Mouse (Mus musculus) cerebellum, adult 18-20 months (tissue): ENCODE data around the gene Smarcd1.
A peak's percentile ranks its signal among the peaks of the same experiment; 100 is the strongest.

Experiments
- DNase-seq, 2 experiments: peaks; one replicate each; pipeline ENCODE4 v3.0.0; 2021

The Smarcd1 gene

DNA sequence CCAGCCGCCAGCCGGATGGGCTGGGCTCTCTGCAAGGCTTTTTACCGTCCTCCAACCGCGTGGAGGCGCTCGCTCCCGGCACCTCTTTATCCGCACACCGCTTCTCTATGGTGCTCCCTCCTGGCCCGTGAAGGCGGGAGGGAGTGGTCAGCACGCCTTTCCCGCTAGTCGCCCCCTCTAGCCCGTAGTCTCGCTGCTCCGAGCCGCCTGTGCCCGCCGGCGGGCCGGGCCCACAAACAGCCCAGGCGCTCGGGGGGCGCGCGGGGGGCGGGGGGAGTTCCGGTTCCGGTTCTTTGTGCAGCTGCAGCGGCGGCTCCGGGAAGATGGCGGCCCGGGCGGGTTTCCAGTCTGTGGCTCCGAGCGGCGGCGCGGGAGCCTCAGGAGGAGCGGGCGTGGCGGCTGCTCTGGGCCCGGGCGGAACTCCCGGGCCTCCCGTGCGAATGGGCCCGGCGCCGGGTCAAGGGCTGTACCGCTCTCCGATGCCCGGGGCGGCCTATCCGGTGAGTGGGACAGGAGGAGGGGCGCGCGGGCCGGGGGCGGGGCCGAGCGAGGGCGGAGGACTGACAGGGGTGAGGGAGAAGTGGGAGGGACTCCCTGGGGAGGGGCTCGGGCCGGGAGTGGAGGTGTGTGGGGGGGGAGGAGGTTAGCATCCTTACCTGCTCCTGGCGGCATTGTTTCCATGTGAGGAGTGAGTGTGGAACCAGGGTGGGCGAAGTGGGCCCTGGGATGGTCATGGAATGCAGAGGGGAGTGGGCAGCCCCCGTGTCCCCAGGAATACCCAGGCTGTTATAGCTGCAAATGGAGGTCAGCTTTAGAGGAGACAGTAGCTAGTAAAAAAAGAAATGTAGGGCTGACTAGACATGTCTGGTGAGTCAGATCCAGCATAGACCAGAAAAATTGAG lies at the start of gene Smarcd1:
Smarcd1 (plus strand) TSS at position 131 of the 902 bp plus-strand sequence.
- DNase-seq: peak; percentile 94 to 98

DNA sequence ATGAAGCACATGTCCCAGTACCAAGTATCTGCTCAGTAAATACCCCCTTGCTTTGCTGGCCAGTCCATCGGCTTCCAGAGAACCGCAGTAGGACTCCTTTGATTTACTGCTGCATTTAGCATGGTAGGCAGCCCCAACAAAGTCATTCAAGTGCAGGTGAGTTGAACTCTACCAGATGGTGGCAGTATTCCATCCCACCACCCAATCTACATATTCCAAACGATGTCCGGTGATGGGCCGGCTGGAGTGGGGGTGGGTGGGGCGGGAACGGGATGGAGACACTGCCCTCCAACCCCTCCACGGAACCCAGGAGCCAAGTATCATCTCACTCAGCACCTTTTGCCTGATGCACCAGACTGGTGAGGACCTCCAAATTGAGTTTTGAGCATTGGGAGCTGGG lies 48.6 kb upstream of the Smarcd1 start:
- no peak for DNase-seq

DNA sequence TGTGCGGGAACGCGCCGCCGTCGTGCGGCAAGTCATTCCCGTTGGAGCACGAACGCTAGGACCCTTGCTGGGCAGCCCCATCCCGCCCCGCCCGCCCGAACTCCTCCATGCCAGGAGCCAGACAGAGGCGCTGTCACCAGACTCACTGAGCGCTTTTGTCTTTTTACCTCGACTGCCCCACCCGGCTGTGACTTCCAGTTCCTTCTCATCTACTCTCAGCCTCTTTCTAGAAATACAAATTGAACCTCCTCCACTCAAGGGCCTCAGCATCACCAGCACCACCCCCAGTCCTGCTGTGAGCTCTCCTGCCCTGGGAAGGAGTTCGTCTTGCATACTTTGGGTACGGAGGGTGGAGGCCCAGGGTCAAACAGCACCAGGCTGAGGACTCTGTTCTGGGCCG lies 48.1 kb upstream of the Smarcd1 start:
- DNase-seq: no peak

DNA sequence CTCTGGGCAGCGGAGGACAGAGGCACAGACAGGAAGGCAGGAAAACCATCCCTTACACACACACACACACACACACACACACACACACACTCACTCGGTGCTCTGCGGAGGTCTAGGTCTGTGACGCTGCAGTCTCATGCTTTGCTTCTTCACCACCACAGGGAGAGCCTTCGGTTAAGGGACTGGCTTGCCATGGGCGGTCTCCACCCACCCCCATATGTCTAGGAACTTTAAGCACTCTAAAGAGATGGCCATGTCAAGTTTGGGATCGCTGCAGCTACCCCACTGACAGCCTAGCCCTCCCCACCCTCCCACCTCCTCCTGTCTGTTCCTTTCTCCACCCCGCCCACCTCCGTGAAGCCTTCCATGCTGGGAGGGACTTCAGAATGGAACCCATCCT lies 46.0 kb upstream of the Smarcd1 start:
- no peak for DNase-seq

DNA sequence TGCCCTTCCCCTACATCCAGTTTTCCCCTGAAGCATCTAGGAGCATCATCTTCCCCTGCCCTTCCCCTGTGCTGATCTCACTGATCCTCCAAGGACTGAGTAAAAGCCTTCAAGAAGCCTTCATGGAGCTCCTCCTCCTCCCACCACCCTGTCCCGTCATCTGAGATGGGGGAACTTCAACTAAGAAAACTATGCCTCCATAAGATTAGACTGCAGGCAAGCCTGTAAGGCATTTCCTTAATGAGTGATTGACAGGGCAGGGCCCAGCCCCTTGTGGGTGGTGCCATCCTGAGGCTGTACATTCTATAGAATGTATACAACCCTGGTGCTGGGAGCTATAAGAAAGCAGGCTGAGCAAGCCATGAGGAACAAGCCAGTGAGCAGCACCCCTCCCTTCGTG lies 43.5 kb upstream of the Smarcd1 start:
- no peak for DNase-seq

DNA sequence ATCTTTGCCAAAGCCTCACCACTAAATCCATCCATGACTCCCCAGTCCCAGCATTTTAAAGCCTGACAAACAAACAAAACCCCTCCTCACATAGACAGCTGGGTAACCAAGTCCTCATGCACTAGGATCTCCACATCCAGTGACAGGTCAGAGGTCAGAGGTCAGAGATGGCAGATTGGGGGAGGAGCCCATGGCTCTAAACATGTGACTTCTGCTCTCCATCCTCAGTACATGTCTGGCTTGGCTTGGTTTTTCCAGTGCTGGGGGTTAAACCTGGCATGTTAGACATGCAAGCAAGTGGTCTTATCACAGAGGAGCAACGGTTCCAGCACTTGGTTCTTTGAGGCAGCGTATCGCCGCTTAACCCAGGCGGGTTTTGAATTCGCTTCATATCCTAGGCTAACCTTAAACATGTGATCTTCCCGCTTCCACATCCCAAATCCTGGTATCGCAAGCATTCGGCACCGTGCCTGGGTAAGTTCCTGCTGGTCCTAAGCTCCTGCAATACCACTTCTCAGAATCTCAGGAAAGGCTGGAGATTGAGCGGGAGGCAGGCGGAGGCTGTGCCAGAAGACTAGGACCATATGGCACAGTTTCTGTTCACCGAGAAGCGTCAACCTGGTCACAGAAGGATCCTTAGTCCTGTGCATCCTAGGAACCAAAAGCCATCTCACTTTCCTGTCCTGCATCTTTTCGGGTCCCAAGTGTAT lies 40.7 kb upstream of the Smarcd1 start:
- peak; percentile 74 to 83 for DNase-seq

DNA sequence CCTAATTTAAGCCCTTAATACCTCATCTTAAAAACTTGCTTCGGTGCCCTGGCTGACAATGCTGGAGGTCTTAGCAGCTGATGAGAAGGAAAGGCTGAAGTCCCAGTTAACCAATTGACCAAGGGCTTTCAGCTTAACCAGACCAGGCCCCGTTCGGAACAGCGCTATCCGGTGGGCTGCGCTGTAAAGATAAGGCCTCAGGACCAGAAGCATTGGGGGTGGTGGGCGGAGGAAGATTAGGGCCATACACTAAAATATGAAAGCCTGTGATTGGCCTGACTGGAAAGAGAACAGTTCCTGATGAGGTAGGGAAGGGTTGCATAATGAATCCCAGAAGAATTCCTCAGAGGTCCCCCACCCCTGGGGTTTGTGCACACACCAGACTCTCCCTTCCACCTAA lies 39.6 kb upstream of the Smarcd1 start:
- no peak for DNase-seq

DNA sequence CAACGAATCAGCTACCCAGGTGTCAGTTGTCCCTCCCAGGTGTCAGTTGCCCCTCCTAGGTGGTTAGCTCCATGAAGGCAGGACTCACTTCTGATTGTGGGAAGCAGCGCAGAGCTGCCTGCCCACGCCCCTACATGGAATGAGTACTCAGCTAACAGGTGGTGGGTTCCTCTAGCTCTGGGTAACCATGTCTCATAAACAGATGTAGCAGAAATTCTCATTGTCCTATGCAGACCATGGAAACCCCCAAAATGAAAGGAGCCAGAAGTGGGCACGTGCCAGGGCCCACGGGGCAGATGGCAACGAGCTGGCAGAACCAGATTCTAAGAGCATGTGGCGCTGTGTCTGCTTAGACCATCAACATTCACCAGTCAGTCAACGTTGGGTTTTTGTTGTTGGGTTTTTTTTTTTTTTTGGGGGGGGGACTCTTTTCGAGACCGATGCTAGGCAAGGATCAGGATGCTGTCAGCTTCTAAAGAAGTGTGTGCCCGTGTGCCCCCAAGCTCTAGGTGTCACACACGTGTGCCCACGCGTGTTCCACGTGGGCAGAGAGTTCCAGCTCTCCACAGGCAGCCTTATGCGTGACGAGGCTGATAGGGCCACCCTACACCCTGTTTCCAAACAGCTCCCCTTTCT lies 37.8 kb upstream of the Smarcd1 start:
- DNase-seq: peak in 1 of 2 experiments; percentile 34

DNA sequence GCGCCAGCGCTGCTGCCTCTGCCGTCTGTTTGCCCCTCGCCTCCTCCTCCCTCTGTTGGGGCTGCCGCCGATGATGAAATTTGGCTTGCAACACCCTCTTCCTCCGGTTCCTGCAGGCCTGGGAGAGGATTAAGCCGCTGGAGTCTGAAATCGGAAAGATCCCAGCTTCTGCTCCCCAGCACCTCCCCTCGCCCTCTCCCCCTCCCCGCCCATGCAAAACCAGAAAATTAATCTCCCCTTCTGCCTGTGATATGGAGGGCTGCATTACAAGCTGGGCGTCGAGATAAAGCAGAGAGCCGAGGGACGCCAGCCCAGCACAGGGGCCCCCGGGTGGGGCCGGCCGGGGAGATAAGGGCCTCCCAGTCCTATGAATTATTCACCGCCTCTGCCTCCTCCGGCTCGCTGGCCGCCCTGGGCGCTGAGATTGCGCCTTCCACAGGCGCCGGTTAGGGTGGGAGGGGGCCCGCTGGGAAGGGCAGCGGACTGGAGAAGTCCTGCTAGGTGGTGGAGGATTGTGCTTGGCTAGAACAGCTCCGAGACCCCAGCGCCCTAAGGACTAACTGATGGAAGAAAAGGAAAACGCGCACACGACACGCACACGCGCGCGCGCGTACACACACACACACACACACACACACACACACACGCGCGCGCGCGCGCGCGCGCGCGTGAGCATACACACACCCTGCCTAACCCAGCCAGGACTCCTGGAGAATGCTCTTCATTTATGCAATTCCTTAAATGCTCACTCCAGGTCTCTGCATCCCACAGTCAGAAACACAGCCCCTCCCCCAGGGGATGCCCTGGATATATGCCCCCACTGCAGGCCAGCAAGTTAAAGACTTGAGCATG lies 37.1 kb upstream of the Smarcd1 start:
- peak; percentile 63 to 69 for DNase-seq

DNA sequence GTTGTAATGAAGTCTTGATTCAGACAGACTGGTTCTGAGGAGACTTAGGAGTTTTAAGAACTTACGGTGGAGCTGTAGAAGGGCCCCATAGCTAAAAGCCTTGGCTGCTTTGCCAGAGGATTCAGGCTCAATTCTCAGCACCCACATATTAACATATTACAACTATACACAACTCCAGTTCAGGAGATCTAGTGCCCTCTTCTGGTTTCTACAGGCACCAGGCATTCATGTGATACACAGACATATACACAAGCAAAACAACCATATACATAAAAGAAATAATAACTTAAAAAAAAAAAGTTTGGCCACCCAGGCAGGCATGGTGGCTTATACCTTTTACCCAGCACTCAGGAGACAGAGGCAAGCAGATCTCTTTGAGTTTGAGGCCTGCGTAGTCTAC lies 34.4 kb upstream of the Smarcd1 start:
- no peak for DNase-seq

DNA sequence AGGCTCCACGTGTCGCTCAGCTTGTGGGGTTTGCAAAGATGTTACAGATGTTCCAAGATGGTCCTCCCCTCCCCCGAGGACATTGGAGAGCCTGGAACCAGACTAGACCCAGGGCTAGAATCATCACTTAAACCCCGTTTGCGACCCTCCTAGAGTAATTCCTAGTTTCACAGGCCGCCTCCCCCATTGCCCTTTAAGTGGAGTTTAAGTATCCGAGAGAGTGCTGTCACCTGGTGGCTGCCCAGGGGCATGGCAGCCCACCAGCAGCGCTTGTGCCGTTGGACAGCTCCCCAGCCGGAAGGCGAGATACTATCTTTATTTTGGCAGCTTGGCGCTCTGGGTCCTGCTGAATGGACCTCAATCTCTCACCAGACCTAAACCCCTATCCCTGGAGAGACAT lies 33.0 kb upstream of the Smarcd1 start:
- peak; percentile 85 to 88 for DNase-seq

DNA sequence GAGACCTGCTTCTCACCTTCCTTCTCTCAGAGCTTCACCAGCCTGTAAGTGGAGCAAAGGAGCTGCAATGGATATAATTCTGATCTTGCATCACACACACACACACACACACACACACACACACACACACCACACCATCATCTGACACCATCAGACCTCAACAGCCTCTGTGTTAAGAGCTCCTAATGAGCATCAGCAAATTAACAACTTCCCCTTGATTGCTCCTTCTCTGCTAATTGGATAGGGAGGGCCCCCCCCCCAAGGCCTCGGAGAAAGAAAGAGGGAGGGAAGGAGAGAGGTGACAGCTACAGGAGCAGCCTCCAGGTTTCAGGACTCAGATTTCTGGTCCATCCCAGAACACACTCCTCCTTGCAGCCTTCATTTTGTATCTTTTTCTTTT lies 32.5 kb upstream of the Smarcd1 start:
- no peak for DNase-seq

DNA sequence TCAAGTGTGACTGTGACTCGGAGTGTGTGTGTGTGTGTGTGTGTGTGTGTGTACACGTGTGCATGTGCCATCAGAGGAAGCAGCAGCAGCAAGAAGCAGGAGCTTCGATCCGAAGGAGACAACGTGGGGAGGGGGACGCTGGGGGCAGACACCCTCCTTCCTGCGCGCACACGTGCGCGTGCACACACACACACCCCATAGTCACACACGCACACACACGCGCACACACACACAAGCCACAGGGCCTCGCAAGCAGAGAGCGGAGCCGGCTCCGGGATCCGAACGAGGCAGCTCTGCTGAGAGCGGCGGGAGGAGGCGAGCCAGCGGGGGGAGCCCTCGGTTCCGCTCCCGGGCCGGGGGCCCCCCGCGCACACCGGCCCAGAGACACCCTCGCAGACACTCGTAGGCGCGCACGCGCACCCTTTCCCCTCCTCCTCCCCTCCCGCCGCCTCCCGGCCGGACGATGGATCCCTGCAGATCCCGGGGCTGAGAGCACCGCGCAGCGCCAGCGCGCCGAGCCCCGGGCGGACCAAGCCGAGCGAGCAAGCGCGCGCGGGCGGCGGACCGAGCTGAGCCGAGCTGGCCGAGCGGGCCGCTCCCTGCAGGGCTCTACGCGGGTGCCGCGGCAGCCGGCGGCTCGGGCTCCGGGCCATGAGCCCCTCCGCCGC lies 31.6 kb upstream of the Smarcd1 start, which contains the start of gene Asic1:
Asic1 (plus strand) TSS at position 215 of the 668 bp plus-strand sequence.
- DNase-seq: peak; percentile 84 to 87

DNA sequence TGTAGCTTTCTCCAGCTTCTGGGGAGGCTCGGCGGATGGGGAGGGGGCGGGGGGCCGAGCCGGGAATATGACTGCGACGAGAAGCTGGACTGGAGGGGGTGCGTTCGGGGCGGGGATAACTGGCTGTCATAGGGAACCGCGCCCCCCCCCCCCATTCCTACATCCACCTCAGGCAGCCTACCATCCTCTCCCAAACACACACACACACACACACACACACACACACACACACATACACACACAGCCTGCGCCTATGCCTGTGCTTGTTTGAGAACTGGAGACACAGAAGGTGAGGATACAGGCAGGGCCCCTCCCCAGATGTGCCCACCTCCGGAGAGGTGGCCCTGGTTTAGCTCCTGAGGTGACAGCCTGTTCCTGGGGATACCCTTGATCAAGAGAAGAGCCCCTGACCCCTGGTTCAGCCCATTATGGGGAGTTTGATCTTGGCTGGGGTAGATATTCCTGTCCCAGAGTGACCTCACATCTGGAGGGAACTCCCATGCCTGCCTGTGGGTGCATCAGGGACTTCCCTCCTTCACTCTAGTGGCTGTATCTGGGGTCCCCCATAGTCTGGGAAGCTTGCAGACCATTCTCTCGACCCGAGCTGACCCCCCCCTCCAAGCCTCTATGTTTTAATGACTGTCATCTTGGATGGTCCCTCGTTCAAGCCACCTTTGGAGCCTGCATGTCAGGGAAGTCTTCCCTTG lies 30.8 kb upstream of the Smarcd1 start:
- DNase-seq: peak in 1 of 2 experiments; percentile 48

DNA sequence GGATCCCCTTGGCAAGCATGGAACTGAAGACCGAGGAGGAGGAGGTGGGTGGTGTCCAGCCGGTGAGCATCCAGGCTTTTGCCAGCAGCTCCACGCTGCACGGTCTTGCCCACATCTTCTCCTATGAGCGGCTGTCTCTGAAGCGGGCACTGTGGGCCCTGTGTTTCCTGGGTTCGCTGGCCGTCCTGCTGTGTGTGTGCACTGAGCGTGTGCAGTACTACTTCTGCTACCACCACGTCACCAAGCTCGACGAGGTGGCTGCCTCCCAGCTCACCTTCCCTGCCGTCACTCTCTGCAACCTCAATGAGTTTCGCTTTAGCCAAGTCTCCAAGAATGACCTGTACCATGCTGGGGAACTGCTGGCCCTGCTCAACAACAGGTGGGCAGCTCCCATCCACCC lies 30.1 kb upstream of the Smarcd1 start:
- DNase-seq: peak; percentile 45 to 54

DNA sequence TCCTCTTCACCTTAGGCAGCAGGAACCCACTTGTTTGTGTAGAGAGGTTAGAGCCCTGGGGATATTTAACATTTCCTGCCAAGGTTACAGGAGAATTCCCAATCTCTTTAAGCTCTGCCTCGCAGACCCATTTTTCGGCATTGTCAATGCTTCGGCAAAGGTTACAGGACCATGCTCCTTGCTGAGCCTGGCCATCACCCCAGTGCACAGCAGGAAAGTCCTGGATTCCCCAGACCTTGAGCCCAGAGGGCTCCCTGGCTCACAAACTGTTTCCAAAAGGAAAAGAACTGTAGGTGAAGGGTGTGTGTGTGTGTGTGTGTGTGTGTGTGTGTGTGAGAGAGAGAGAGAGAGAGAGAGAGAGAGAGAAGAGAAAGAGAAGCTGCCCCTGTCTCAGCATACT lies 27.1 kb upstream of the Smarcd1 start:
- DNase-seq: peak; percentile 55 to 60

DNA sequence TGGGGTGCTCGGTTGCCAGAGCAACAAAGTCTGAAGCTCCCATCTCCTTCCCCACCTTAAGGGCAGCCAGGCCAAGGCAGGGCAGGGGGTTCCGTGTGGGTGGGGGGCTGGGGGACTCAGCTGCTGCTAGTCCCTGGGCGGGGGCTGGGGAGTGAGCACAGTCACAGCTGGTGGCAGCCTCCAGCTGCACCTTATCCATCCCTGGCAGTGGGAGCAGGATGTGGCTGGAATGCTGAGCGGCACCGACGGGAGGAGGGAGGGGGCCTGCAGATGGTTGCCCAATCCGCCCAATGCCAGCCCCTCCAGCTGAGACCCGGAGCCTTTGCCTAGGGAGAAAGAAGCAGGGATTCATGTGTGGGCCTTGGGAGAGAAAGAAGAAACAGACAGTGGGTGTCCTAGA lies 24.8 kb upstream of the Smarcd1 start:
- no peak for DNase-seq

DNA sequence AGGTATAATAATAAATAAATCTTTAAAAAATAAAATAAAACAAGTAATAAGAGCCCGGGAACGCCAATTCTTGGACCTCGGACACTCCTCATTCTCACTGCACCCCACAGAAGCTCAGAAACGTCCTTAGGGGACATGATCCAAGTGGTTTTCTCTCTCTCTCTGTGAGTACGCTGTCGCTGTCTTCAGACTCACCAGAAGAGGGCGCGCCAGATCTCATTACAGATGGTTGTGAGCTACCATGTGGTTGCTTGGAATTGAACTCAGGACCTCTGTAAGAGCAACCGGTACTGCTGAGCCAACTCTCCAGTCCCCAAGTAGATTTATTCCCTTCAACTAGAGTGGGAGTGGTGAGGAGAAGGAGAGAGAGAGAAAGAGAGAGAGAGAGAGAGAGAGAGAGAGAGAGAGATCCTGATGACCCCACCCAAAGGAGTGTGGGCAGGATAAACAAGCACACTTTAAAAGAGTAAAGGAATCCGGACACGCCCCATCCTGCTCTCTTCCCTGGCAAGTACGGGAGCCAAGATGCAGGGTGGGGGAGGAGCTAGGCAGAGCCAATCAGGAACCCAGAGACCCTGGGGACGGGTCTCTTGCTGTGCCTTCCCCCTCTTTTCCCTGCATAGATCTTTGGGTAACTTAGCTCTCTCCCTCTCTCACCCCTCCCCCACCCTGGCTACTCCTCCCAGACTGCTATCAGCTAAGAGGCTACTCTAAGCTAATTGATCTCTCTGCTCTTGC lies 23.7 kb upstream of the Smarcd1 start:
- peak; percentile 52 to 65 for DNase-seq

DNA sequence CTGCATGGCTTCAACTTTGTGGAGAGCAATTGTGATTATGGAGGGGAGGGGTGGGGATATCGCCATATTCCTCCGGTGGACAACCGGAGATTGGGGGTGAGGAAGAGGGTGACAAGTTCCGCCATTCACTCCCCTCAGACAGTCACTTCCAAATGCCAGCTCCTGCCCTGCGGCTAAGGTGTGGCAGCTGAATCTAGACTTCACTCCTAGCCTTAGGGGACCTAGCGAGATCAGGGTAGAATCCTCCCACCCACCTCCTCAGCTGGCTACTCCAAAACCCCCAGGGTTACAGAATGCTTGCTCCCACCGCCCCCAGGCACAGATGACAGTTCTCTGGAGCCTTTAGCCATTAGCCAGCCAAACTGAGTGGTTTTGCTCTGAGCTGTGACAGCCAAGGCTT lies 22.9 kb upstream of the Smarcd1 start:
- no peak for DNase-seq

DNA sequence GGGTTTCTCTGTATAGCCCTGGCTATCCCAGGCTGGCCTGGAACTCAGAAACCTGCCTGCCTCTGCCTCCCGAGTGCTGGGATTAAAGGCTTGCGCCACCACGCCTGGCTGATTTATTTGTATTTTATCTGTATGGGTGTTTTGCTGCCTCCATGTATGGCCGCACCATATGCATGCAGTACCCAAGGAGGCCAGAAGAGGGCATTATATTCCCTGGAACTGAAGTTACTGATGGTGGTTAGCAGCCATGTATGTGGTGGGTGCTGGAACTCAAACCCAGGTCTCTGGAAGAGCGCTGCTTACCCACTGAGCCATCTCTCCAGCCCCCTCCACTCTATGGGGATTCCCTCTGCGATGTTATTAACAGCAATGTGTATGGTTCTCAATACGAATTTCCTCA lies 19.0 kb upstream of the Smarcd1 start:
- peak in 1 of 2 experiments; percentile 40 for DNase-seq

DNA sequence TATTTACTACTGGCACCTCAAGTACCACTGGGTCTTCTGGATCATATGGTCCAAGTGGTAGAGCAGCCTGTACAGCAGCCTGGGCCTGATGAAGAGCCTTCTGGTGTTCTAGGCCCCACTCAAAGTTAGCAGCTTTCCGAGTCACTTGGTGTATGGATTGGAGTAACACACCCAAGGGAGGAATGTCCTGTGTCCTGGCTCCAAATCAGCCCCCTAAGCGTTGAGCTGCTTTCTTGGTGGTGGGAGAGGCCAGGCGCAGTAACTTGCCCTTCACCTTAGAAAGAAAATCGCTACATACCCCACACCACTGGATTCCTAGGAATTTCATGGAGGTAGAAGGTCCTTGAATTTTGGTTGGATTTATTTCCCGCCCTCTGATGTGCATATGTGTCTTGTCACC lies 17.8 kb upstream of the Smarcd1 start:
- DNase-seq: no peak
